ENCODE assay signal across 9 mouse cellular contexts in the genomic region with DNA sequence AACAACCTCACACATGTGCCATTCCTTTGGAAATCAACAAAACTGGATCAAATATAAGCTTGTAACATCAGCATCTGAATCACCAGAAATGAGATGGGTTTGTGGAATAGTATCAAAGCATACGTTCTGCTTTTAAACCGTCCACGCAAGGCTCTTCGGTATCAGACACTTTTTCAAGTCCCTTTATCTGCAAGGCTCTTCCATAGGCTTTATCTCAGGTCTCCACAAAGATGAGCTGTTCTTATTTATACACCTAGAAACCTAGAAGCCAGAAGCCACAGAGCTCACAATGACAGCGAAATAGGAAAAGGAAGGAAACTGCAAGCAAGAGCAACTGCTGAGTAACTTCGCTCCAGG. TPM values are rescaled to one million over a fixed set of nuclear protein-coding genes. Genes with fewer than 3 reads are reported as not detected.
DNase-seq lines count a peak whose midpoint lies in the region; ATAC-seq and TF ChIP-seq lines count a peak whose summit lies in the region.
"Had no signal": no experiment of that assay in that cellular context is flagged by ENCODE, and none has a peak within 500 bp of the region (broad histone marks: within the 10 kb centered on the region; RNA-seq: fewer than 3 reads in every experiment).

No protein-coding gene starts in this region.

- no peak for ATAC-seq in hindbrain, embryonic 13.5 days (ENCODE audit: low FRiP score)
- ATAC-seq in midbrain, embryonic 12.5 days (ENCODE audit: low FRiP score, low read depth), result no peak
- ATAC-seq: Patski had no signal

- peaks cover 3% of the 10 kb centered on the region for H3K36me3 ChIP-seq in kidney, adult 2 months (ENCODE audit: control insufficient read depth, insufficient read depth, low read length)
- no peaks in the 10 kb centered on the region; the same call in 1 of the 2 replicates for H3K36me3 ChIP-seq in hindbrain, embryonic 13.5 days
- 0 out of 2 replicates have a peak, but pooled peaks cover 3% of the 10 kb centered on the region for H3K36me3 ChIP-seq in midbrain, embryonic 12.5 days

- H3K9me3 ChIP-seq in hindbrain, embryonic 13.5 days, result no peaks in the 10 kb centered on the region
- H3K9me3 ChIP-seq in midbrain, embryonic 12.5 days, result no peaks in the 10 kb centered on the region

- TF ChIP-seq POLR2A in kidney, adult 2 months (IDR thresholded peaks at IDR 0.05; ENCODE audit: low read depth, low read length), result no peak

- no peak for TF ChIP-seq CTCF in kidney, adult 2 months (conservative IDR thresholded peaks at IDR 0.05; ENCODE audit: insufficient read depth, insufficient read length, low read depth, low read length)

- H3K27ac ChIP-seq in kidney, adult 2 months (ENCODE audit: insufficient read depth, low read depth, low read length), result 0 out of 2 replicates have a peak overlapping the region, but pooled peaks have one; percentile 9
- no peak overlapping the region for H3K27ac ChIP-seq in brown adipose tissue, adult 24 weeks (replicated peaks; ENCODE audit: low read depth, low read length)
- no peak overlapping the region for H3K27ac ChIP-seq in hindbrain, embryonic 13.5 days
- no peak overlapping the region for H3K27ac ChIP-seq in midbrain, embryonic 12.5 days (replicated peaks)

- intact Hi-C loops in gastrocnemius, postnatal 14 days (cut with DNase I; ENCODE audit: low total_unique reads), result no loop called here

- peak overlapping the region; percentile 85; the same call in 1 of the 2 replicates for H3K9ac ChIP-seq in hindbrain, embryonic 13.5 days
- no peak overlapping the region for H3K9ac ChIP-seq in midbrain, embryonic 12.5 days (replicated peaks)

- 74% methylated on average over 6 of the region's 6 CpGs for WGBS in kidney, adult 2 months
- 69% methylated on average over 6 of the region's 6 CpGs for WGBS in hindbrain, embryonic 13.5 days
- WGBS in midbrain, embryonic 12.5 days, result 63% methylated on average over 6 of the region's 6 CpGs

- H3K4me3 ChIP-seq in kidney, adult 2 months (ENCODE audit: insufficient read depth, low read depth, low read length), result peak overlapping the region; percentile 97; the same call in 1 of the 2 replicates
- peak overlapping the region; percentile 19; the same call in 1 of the 2 replicates for H3K4me3 ChIP-seq in brown adipose tissue, adult 24 weeks (ENCODE audit: insufficient read depth, low read depth, low read length)
- peak overlapping the region; percentile 78 for H3K4me3 ChIP-seq in hindbrain, embryonic 13.5 days
- peak overlapping the region; percentile 85; the same call in 1 of the 2 replicates for H3K4me3 ChIP-seq in midbrain, embryonic 12.5 days

- DNase-seq in kidney, adult 2 months, result no peak
- DNase-seq in kidney, adult 11 months, result no peak
- no peak for DNase-seq in gastrocnemius, postnatal 14 days
- no peak for DNase-seq in thymus, postnatal 36 days
- DNase-seq in MN1 (ENCODE audit: low spot score), result no peak

- no peaks in the 10 kb centered on the region for H3K27me3 ChIP-seq in kidney, adult 2 months (replicated peaks; ENCODE audit: control insufficient read depth, insufficient read depth, low read length)
- H3K27me3 ChIP-seq in hindbrain, embryonic 13.5 days, result peaks cover 25% of the 10 kb centered on the region
- peaks cover 22% of the 10 kb centered on the region for H3K27me3 ChIP-seq in midbrain, embryonic 12.5 days
- H3K27me3 ChIP-seq: Patski had no signal

- H3K4me2 ChIP-seq in hindbrain, embryonic 13.5 days, result peak overlapping the region; percentile 98
- H3K4me2 ChIP-seq in midbrain, embryonic 12.5 days (replicated peaks), result peak overlapping the region; percentile 99

- H3K4me1 ChIP-seq in kidney, adult 2 months (ENCODE audit: control insufficient read depth, insufficient read depth, low read length), result peaks cover 39% of the 10 kb centered on the region
- H3K4me1 ChIP-seq in brown adipose tissue, adult 24 weeks (ENCODE audit: control insufficient read depth, insufficient read depth, insufficient read length, low read length), result peaks cover 26% of the 10 kb centered on the region
- H3K4me1 ChIP-seq in hindbrain, embryonic 13.5 days (replicated peaks), result peaks cover 41% of the 10 kb centered on the region
- peaks cover 27% of the 10 kb centered on the region for H3K4me1 ChIP-seq in midbrain, embryonic 12.5 days

RNA-seq across cellular contexts. Expression of a gene that starts 3.2 kb away (rescaled TPM):
- 29.2 and 35.5 TPM in 2 replicates for polyA plus RNA-seq in kidney, adult 2 months (2012; rRNA removed)
- 4.7 and 6.4 TPM in 2 replicates for polyA plus RNA-seq in brown adipose tissue, adult 24 weeks (2012; ENCODE audit: insufficient read depth, insufficient read length, missing spikeins)
- 3.7 and 3.9 TPM in 2 replicates for polyA plus RNA-seq in hindbrain, embryonic 13.5 days (2015; fragmentation: Nextera tagmentation; extraction: Ambion mirVana)
- 3.6 TPM in 2 replicates for polyA plus RNA-seq in midbrain, embryonic 12.5 days (2016; fragmentation: Nextera tagmentation; extraction: Ambion mirVana)
- 10 to 100 TPM; 22.8 to 45.1 TPM for total RNA-seq in gastrocnemius, postnatal 14 days (2021)

Comparison
In these comparisons a context has a peak if more than half of its experiments do, and no peak if none do; other contexts are left out.
1. H3K4me3 ChIP-seq: peak in every context shown above with its lines; median percentile 97 in kidney, adult 2 months; 85 in midbrain, embryonic 12.5 days; 78 in hindbrain, embryonic 13.5 days; 19 in brown adipose tissue, adult 24 weeks.